Mouse (Mus musculus) spleen, embryonic (tissue): ENCODE data around the gene Commd3.

Source experiments
- CTCF ChIA-PET: fragments of 350-600 bp; sonication (Branson Sonifier 250); formaldehyde crosslinking; loops from one replicate; lab custom pipeline; 2022; lab: Charles Lee

Gene Commd3

DNA sequence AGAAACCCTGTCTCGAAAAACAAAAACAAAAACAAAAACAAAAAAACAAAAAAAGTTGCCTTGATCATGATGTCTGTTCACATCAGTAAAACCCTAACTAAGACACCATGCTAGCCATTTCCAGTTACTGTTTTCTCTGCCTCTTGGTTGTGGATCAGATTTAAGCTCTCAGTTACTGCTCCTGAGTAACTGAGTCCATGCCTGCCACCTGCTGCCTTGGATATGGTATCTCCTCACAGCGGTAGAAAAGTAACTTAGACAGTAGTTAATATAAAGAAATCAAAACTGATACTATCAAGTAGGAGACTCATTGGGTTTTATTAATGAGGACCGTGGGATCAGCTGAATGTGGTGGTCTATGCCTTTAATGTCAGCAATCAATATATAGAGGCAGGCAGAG lies 42.2 kb downstream of the Commd3 start:
- CTCF ChIA-PET = interaction anchor here (0.8 kb wide), 1 partner anchor 19 kb away, joined by 4 read pairs; no protein-coding TSS in a partner anchor

DNA sequence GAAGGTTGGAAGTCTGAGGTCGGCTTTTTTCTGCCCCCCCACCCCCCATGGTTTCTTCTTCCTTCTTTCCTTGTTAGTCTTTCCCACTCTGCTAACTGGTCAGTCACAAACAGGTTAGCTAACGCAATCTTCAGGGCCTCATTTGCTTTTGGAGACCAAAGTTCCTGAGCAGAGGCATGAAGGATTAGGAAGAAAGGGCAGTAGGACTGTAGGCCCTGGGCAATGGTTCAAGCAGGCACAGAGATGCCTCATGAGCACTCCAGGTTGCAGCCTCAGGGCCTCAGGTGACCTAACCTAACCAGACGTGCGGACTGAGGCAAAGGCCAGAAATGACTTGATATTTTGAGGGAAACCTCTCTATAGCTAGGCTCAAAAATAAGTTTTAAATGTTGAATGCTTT lies 46.3 kb downstream of the Commd3 start:
- CTCF ChIA-PET = interaction anchor here (0.5 kb wide), 1 partner anchor 809 kb away, joined by 4 read pairs; no protein-coding TSS in a partner anchor

DNA sequence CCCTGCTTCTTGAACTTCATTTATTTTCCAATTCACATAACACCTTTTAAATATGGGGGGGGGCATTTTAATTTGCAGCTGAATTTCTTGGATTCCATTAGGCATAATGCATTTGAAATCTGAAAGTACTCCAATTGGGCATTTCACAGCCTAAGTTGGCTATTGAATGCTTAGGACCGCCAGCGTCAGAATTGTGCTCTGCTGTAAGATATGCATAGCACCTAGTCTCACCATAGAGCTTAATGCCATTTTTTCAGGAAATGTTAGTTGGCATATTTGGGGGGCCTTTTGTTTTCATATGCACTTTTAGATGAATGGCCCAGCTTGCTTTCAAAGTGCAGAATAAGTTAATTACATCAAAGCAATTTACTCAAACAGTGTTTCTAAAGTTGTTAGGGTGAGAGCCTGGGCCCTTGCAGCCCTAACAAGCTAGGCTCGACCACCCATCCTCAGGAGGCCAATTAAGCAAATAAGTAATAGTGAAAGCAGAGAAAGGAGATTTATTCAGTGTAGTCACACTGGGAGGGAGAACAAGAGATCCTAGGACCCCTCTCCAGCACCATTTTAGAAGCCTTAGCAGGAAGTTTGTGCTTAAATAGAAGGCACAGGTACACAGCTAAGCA lies 50.1 kb downstream of the Commd3 start:
- CTCF ChIA-PET = no interaction called here

DNA sequence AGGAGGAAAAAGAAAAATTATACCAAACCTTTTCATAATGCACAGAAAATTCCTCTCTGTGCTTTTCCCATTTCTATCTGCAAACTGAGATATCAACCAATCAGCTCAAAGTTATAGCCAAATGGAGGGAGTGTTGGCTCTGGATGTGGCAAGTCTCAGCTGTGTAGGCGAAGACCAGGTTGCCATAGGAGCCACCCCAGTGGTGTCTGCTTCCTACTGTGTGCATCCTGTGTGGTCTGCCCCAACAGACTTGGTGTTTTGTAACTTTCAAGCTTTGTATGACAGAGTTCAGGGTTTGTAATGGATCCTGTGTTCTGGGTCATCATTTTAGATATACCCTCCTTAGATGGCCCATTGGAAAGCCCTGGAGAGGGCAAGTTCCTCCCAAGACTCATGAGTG lies 52.3 kb downstream of the Commd3 start:
- CTCF ChIA-PET = no interaction called here
